Mouse (Mus musculus): ENCODE measurements around the gene Atrnl1.

The Atrnl1 gene

GRCm38 (mm10) chr19:58113092-58113731, 502.4 kb downstream of the Atrnl1 start:
- no peak for DNase-seq (ENCODE audit: low read depth, low spot score)

GRCm38 (mm10) chr19:58117595-58117994, 506.8 kb downstream of the Atrnl1 start:
- no peak for DNase-seq (ENCODE audit: low read depth, low spot score)

- no peak for DNase-seq (ENCODE audit: low read depth, low spot score)
Measured at GRCm38 (mm10) chr19:58118141-58118835, 507.5 kb downstream of the Atrnl1 start.

- no peak for DNase-seq (ENCODE audit: low read depth, low spot score)
Measured at GRCm38 (mm10) chr19:58118864-58119263, 508.0 kb downstream of the Atrnl1 start.

GRCm38 (mm10) chr19:58119681-58120173, 508.9 kb downstream of the Atrnl1 start:
- no peak for DNase-seq (ENCODE audit: low read depth, low spot score)

- DNase-seq (ENCODE audit: low read depth, low spot score), result no peak
Measured at GRCm38 (mm10) chr19:58120661-58121060, 509.8 kb downstream of the Atrnl1 start.

- DNase-seq (ENCODE audit: low read depth, low spot score), result no peak
Measured at GRCm38 (mm10) chr19:58121628-58122027, 510.8 kb downstream of the Atrnl1 start.

- no peak for DNase-seq (ENCODE audit: low read depth, low spot score)
Measured at GRCm38 (mm10) chr19:58123620-58124019, 512.8 kb downstream of the Atrnl1 start.

- DNase-seq (ENCODE audit: low read depth, low spot score), result no peak
Measured at GRCm38 (mm10) chr19:58124566-58124965, 513.7 kb downstream of the Atrnl1 start.

GRCm38 (mm10) chr19:58125010-58125409, 514.2 kb downstream of the Atrnl1 start:
- no peak for DNase-seq (ENCODE audit: low read depth, low spot score)

GRCm38 (mm10) chr19:58131896-58132295, 521.1 kb downstream of the Atrnl1 start:
- DNase-seq (ENCODE audit: low read depth, low spot score), result no peak

- DNase-seq (ENCODE audit: low read depth, low spot score), result no peak
Measured at GRCm38 (mm10) chr19:58140191-58140784, 529.5 kb downstream of the Atrnl1 start.

- no peak for DNase-seq (ENCODE audit: low read depth, low spot score)
Measured at GRCm38 (mm10) chr19:58143853-58144454, 533.1 kb downstream of the Atrnl1 start.

- no peak for DNase-seq (ENCODE audit: low read depth, low spot score)
Measured at GRCm38 (mm10) chr19:58145521-58145920, 534.7 kb downstream of the Atrnl1 start.

GRCm38 (mm10) chr19:58151257-58151656, 540.4 kb downstream of the Atrnl1 start:
- DNase-seq (ENCODE audit: low read depth, low spot score), result no peak

GRCm38 (mm10) chr19:58161569-58161968, 550.7 kb downstream of the Atrnl1 start:
- no peak for DNase-seq (ENCODE audit: low read depth, low spot score)

GRCm38 (mm10) chr19:58164896-58165634, 554.2 kb downstream of the Atrnl1 start:
- DNase-seq (ENCODE audit: low read depth, low spot score), result no peak

- DNase-seq (ENCODE audit: low read depth, low spot score), result no peak
Measured at GRCm38 (mm10) chr19:58165635-58166015, 554.8 kb downstream of the Atrnl1 start.

GRCm38 (mm10) chr19:58166147-58166546, 555.3 kb downstream of the Atrnl1 start:
- no peak for DNase-seq (ENCODE audit: low read depth, low spot score)

GRCm38 (mm10) chr19:58178410-58178809, 567.6 kb downstream of the Atrnl1 start:
- DNase-seq (ENCODE audit: low read depth, low spot score), result no peak

- no peak for DNase-seq (ENCODE audit: low read depth, low spot score)
Measured at GRCm38 (mm10) chr19:58180773-58181172, 569.9 kb downstream of the Atrnl1 start.

All from retina, postnatal 7 days (tissue).